Mouse (Mus musculus): Measurements from ENCODE around the gene Nlrc4. TPM values are rescaled to one million over a fixed set of nuclear protein-coding genes. Genes with fewer than 3 reads are reported as not detected.
A peak's percentile ranks its signal among the peaks of the same experiment; 100 is the strongest.
"Not testable (repeated sequence)": the region's sequence is repeated elsewhere in the genome, so short reads cannot be mapped to it uniquely, and the experiment has no call there.

The Nlrc4 gene
- total RNA-seq (2021), result under 1 TPM; 0.07 to 0.10 TPM
- long read RNA-seq, experiment 1, result 0 reads
- long read RNA-seq, experiment 2, result 0 reads

- no peak within 1 kb of the TSS for H3K4me3 ChIP-seq
- peak; percentile 12 for TF ChIP-seq CTCF (conservative IDR thresholded peaks at IDR 0.05)
- DNase-seq (ENCODE audit: low spot score in 2 of 2), result no peak
Observed at GRCm38 (mm10) chr17:74458711-74459408, at the start of gene Nlrc4. Gene Nlrc4, minus strand, starts transcription at chr17:74459142.

GRCm38 (mm10) chr17:74508600-74508999 is 49.7 kb upstream of the Nlrc4 start:
- Histone ChIP-seq H3K4me3 (no peak overlapping the region), H3K27ac (peak overlapping the region; percentile 83)
- no peak for TF ChIP-seq CTCF (conservative IDR thresholded peaks at IDR 0.05)
- no peak for DNase-seq (ENCODE audit: low spot score in 2 of 2)

More at GRCm38 (mm10) chr17:74458711-74459408, at the start of gene Nlrc4:
- H3K27ac ChIP-seq, result no peak within 1 kb of the TSS

GRCm38 (mm10) chr17:74507934-74508333 is 49.0 kb upstream of the Nlrc4 start:
- no peak for TF ChIP-seq CTCF (conservative IDR thresholded peaks at IDR 0.05)
- Histone ChIP-seq H3K27ac (peak overlapping the region; percentile 83), H3K4me3 (no peak overlapping the region)
- DNase-seq (ENCODE audit: low spot score in 2 of 2), result peak in 1 of 2 experiments; percentile 46

GRCm38 (mm10) chr17:74501085-74501484 is 42.1 kb upstream of the Nlrc4 start:
- Histone ChIP-seq H3K27ac (no peak overlapping the region), H3K4me3 (no peak overlapping the region)
- no peak for DNase-seq (ENCODE audit: low spot score in 2 of 2)
- no peak for TF ChIP-seq CTCF (conservative IDR thresholded peaks at IDR 0.05)

- no peak overlapping the region for H3K4me3 ChIP-seq
- no peak overlapping the region for H3K27ac ChIP-seq
- no peak for TF ChIP-seq CTCF (conservative IDR thresholded peaks at IDR 0.05)
- no peak for DNase-seq (ENCODE audit: low spot score in 2 of 2)
Observed at GRCm38 (mm10) chr17:74500204-74500603, 41.3 kb upstream of the Nlrc4 start.

GRCm38 (mm10) chr17:74491565-74491964 is 32.6 kb upstream of the Nlrc4 start:
- Histone ChIP-seq H3K4me3 (no peak overlapping the region), H3K27ac (no peak overlapping the region)
- no peak for DNase-seq (ENCODE audit: low spot score in 2 of 2)
- TF ChIP-seq CTCF (conservative IDR thresholded peaks at IDR 0.05), result no peak

- no peak for TF ChIP-seq CTCF (conservative IDR thresholded peaks at IDR 0.05)
- Histone ChIP-seq H3K27ac (peak overlapping the region; percentile 91), H3K4me3 (peak overlapping the region; percentile 97)
- DNase-seq (ENCODE audit: low spot score in 2 of 2), result no peak
Observed at GRCm38 (mm10) chr17:74489901-74490220, 30.9 kb upstream of the Nlrc4 start.

- DNase-seq (ENCODE audit: low spot score in 2 of 2), result peak; percentile 96 to 97
- Histone ChIP-seq H3K27ac (peak within 1 kb of the TSS; percentile 91), H3K4me3 (peak within 1 kb of the TSS; percentile 97)
- TF ChIP-seq CTCF (conservative IDR thresholded peaks at IDR 0.05), result no peak
Observed at GRCm38 (mm10) chr17:74489024-74489900, 30.3 kb upstream of the Nlrc4 start, which contains the start of gene Yipf4. Gene Yipf4, plus strand, starts transcription at chr17:74489493.

- Histone ChIP-seq H3K27ac (no peak overlapping the region), H3K4me3 (no peak overlapping the region)
- no peak for TF ChIP-seq CTCF (conservative IDR thresholded peaks at IDR 0.05)
- DNase-seq (ENCODE audit: low spot score in 2 of 2), result no peak
Observed at GRCm38 (mm10) chr17:74480361-74481069, 21.6 kb upstream of the Nlrc4 start.

- DNase-seq (ENCODE audit: low spot score in 2 of 2); H3K4me3 ChIP-seq: not testable (repeated sequence)
Observed at GRCm38 (mm10) chr17:74470133-74470532, 11.2 kb upstream of the Nlrc4 start.

GRCm38 (mm10) chr17:74467981-74468380 is 9.0 kb upstream of the Nlrc4 start:
- not testable (repeated sequence) for DNase-seq (ENCODE audit: low spot score in 2 of 2); H3K27ac ChIP-seq; H3K4me3 ChIP-seq

More at GRCm38 (mm10) chr17:74470133-74470532, 11.2 kb upstream of the Nlrc4 start:
- H3K27ac ChIP-seq, result not testable (repeated sequence)

GRCm38 (mm10) chr17:74463510-74463909 is 4.6 kb upstream of the Nlrc4 start:
- Histone ChIP-seq H3K4me3 (no peak overlapping the region), H3K27ac (no peak overlapping the region)
- no peak for TF ChIP-seq CTCF (conservative IDR thresholded peaks at IDR 0.05)
- DNase-seq (ENCODE audit: low spot score in 2 of 2), result no peak

Data from layer of hippocampus, adult 2 months (tissue).